Mouse (Mus musculus): Measurements from ENCODE around the gene Vmn1r172.
"Not testable (repeated sequence)": the region's sequence is repeated elsewhere in the genome, so short reads cannot be mapped to it uniquely, and the experiment has no call there.

Gene Vmn1r172

GRCm38 (mm10) chr7:23658016-23658415, at the start of gene Vmn1r172:
Gene Vmn1r172, plus strand, starts transcription at chr7:23658316.
- DNase-seq: no peak

DNA sequence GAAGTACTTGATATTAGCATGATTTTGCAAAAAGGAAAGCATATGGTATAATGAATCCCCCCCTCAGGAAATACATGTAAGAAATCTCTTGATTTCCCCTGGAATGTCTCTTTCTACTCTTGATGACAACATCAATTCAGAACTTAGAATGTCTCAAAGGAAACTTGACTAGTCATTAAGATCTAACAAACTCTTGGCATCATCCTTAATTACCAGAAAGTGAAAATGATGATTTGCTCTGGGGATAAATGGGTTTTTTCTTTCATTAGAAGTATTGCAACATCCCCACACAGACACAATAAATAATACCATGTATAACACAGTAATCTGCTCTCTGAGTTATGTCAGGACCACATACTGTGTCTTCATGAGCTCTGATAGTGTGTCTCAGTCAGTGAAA, 27.7 kb upstream of the Vmn1r172 start, which contains the start of gene Vmn1r171:
TSS of gene Vmn1r171 (plus strand) at position 301 of the 400 bp plus-strand sequence.
- DNase-seq: no peak

DNA sequence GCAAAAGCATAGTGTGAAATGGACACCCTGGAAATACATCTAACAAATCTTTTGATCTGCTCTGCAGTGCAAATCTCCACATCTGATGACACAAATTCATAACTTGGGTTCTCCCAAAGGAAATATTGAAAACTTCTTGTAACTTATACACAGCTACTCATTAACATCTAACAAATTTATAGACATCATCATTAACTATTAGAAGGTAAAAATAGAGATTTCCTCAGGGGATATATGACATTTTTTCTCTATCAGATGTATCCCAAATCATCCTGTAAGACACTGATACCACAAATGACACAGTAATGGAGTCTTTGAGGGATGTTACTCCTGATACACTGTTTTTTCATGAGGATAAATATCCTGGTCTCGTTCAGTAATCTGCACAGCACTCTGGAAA, 42.3 kb downstream of the Vmn1r172 start, which contains the start of gene Vmn1r173:
TSS of gene Vmn1r173 (plus strand) at position 301 of the 400 bp plus-strand sequence.
- not testable (repeated sequence) for DNase-seq

All from liver (tissue).